Mouse (Mus musculus) mouse embryonic stem cell (cell line): ENCODE data around the gene Trip6.

Experiments used
- in situ Hi-C, 2 experiments: fragments of 300-500 bp; cut with MboI; formaldehyde crosslinking; loops; 1 replicate in 1 of 2; 3 replicates in 1 of 2; pipeline ENCODE4 v1.14.3; 2019 to 2020; ENCODE audit warnings: low sequenced_read_pairs in 2 of 2, low pct_unique_long_range_greater_than_20kb in 1 of 2, mixed read lengths in 1 of 2; ENCODE audit not compliant: unreplicated experiment in 1 of 2

Gene Trip6

DNA sequence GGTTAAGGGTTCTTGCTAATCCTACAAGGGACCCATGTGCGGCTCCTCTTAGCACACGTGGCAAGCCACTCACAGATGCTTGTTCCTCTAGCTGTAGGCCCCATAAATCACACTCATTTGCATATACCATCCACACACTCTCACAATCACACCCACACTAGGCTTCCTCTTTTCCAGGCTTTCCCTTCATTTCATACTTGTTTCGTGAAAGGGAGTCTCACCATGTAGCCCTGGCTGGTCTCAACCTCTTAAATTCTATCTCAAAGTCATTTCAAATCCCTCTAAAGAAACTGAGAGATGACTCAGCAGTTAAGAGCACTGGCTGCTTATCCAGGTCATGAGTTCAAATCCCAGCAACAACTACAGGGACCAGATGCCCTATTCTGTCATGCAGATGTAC lies 8.4 kb downstream of the Trip6 start:
- in situ Hi-C loops = no loop called here

DNA sequence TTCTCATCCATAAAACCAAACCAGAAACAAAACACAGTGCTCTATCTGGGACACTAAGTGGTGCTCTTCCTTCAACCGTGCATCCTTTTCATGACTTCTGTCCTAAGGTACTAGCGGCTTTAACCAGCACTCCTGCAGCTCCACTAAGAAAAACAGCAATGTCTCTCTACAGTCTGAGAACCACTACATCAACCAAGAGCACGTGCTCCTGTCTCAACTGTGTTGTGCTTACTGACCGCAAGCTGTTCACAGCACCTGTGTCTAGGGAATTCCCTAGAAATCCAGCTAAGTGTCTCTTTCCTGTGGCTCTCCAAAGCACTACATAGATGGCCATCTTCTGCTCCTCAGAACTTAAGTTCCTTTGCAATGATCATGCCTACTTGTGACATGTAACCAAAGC lies 9.4 kb downstream of the Trip6 start:
- in situ Hi-C loops = no loop called here

DNA sequence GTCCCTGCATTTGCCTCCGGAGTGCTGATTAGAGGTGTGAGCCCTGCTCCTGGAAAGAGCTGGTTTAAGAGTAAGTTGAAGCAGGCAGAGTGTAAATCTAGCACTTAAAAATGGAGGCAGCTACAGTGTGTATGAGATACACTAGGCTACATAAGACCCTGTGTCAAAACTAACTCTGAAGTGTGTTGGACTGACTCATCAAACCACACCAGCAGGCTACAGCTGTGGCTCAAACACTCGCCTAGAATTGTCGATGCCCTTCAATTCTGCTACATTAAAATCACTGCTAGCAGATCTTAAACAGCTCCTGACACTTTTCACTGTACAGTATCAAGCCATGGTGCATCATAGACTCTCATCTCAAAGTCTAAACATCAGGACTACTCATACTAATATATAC lies 10.0 kb downstream of the Trip6 start:
- in situ Hi-C loops = no loop called here

DNA sequence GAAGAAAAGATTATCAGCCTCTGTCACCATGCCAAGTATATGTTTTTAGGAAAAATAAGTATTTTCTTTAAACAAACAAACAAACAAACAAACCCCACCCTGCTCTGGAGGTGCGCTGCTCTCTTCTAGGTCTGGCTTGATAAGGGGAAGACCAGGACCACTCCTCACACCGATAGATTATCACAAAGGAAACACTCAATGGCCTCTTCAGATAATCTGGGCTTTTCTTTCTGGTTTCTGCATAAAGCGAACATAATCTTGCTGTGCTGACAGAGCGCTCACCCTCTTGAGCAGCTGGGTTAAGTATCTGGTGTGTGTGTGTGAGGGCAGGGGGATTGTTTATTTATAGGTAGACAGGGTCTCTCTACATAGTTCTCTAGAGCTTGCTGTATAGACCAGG lies 10.6 kb downstream of the Trip6 start:
- in situ Hi-C loops = no loop called here

DNA sequence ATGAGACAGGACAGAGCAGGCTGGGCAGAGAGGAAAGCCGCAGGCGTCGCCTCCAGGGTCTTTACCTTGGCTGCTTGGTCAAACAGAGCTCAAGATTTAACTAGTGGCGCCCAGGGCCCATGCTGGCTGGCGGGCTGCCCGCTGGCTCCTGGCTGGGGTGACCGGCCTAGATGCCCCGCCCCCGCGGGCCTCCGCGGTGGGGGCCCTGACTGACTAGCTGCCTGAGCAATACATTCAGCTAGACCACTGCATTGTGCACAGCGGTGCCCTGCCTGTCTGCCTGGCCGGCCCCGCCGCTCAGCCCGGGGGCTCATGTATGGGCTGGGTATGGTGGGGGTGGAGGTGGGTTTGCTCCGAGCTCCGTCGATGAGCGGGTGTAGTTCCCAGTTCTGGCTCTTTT lies 13.0 kb downstream of the Trip6 start:
- in situ Hi-C loops = no loop called here

DNA sequence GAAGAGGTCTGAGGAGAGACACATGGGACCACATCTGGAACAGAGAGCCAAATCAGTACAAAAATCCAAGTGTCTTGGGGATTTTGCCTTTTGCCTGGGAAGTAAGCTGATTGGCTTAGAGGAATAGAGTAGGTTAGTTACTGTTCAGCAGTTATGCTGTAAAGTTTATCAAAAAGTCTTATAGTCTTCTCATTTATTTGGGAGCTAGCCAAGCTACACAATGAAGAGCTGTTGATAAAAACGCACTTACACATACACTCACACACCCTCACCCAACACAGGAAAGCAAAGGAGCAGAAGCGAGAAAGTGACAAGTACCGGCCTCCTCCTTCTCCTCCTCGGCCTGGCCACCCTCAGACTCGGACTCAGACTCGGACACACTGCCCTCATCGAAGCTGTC lies 15.0 kb downstream of the Trip6 start:
- in situ Hi-C loops = no loop called here

DNA sequence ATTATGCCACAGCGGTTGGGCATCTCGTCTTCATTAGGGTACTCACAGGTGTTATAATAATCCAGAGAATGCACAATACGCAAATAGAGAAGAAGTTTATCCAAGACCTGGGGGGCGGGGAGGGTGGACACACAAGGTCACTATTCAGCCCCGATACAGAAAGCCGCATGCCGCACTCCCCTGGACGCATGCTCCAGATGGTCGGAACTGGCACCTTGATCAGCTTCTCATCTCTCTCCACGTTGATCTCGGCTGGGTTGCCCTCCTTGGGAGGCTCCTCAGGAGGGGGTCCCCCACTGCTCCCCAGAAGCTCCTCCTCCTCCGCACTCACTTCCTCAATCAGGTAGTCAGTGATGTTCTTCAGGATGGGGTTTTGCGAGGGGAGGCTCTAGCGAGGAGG lies 17.1 kb downstream of the Trip6 start:
- in situ Hi-C loops = no loop called here

- in situ Hi-C loops = no loop called here
Measured at GRCm38 (mm10) chr5:137295712-137296111, 18.5 kb downstream of the Trip6 start.

GRCm38 (mm10) chr5:137295296-137295695 lies 18.9 kb downstream of the Trip6 start:
- in situ Hi-C loops = no loop called here

DNA sequence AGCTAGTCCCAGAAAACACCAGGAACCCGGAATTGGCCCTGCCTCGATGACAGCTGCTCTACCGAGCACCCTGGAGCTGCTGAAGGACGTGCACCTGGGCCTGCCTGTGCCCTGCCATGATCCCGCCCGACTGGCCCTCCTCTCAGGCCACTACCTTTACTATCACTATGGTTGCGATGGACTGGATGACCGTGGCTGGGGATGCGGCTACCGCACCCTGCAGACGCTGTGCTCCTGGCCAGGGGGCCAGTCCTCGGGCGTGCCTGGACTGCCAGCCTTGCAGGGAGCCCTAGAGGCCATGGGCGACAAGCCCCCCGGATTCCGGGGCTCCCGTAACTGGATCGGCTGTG lies 19.5 kb downstream of the Trip6 start:
- in situ Hi-C loops = no loop called here

DNA sequence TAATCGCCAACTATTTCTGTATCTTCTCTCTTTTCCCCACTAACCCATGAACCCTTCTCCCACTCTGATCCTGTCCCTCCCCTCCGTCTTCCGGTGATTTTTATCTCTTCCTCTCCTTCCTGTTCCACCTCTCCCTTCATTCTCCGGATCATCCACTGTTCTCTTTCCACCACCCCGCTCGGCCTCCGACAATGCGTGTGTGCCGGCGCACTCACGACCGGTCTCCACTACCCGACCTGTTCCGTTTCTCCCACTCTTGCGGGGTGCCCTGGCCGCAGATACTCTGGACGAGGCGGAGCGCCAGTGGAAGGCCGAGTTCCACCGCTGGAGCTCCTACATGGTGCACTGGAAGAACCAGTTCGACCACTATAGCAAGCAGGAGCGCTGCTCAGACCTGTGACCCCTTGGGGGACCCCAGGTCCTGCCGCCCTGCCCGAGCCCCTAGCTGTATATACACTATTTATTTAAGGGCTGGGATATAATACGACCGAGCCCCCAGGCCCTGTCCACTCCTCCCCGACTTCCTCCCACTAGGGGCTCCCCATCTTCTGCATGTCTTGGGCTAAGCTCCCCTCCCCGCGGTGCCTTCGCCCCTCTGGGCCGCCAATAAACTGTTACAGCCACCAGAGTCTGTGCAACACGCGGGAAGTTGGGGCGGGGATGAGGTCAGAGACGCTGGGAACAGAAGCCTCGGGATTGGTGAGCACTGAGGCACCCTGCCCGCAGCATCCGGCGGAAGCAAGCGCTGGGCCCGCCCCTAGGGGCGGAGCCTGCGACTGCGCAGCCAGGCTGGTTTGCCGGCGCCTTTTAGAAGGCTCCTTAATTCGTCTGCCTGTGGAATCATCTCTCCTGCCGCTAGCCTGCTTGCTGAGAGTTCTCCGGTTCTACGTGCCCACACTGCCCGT lies 20.1 kb downstream of the Trip6 start, which contains the start of gene Ufsp1:
Gene Ufsp1, plus strand, starts transcription at position 791 of the 905 bp plus-strand sequence.
- in situ Hi-C loops = no loop called here

- in situ Hi-C loops = no loop called here
Measured at GRCm38 (mm10) chr5:137293282-137293681, 20.9 kb downstream of the Trip6 start.

GRCm38 (mm10) chr5:137291381-137291926 lies 22.8 kb downstream of the Trip6 start:
- in situ Hi-C loops = no loop called here

GRCm38 (mm10) chr5:137290677-137291076 lies 23.5 kb downstream of the Trip6 start:
- in situ Hi-C loops = no loop called here

DNA sequence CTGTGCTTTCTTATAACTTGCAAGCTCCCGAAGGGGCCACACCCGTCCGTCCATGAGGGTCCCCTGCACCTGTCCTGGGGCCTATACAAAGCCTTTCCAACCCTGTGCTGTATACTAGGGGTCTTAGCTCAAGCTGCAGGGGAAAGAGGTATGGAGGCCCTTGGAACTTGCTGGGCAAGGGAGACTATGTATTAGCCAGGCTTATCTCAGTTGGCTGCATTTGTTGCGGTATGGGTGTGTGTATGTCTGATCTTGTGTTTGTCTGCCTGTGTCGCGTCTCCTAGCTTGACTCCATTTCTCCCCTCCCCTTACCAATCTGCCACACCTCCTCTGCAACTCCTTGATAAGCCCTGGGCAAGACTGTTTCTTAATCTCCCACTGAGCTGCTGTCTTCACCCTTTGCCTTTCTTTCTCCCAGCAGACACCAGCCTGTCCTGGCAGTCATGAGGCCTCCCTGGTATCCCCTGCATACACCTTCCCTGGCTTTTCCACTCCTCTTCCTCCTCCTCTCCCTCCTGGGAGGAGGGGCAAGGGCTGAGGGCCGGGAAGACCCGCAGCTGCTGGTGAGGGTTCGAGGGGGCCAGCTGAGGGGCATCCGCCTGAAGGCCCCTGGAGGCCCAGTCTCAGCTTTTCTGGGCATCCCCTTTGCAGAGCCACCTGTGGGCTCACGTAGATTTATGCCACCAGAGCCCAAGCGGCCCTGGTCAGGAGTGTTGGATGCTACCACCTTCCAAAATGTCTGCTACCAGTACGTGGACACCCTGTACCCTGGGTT lies 24.4 kb downstream of the Trip6 start:
- in situ Hi-C loops = no loop called here

DNA sequence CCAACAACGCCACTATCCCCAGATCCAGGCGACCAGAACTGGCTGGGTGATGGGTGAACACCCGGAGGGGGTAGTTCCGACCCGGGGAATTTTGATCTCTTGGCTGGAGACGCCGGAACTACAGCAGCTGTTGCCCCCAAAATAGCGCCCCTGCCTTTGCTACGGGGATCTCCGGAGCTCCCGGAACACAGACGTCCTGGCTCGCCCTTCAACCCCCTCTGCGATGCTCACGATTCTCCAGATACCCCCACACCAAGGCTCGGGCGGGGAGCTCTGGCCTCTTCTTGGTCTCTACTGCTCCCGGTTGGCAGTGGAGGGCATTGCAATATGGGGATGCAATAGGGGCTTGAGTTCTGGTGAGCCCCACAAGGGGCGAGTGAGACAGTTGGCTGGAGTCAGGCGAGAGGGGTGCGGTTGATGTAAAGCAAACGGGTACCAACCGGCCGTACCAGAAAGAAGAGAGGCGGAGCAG lies 25.2 kb downstream of the Trip6 start:
- in situ Hi-C loops = no loop called here

GRCm38 (mm10) chr5:137287953-137288743 lies 26.1 kb downstream of the Trip6 start:
- in situ Hi-C loops = no loop called here

DNA sequence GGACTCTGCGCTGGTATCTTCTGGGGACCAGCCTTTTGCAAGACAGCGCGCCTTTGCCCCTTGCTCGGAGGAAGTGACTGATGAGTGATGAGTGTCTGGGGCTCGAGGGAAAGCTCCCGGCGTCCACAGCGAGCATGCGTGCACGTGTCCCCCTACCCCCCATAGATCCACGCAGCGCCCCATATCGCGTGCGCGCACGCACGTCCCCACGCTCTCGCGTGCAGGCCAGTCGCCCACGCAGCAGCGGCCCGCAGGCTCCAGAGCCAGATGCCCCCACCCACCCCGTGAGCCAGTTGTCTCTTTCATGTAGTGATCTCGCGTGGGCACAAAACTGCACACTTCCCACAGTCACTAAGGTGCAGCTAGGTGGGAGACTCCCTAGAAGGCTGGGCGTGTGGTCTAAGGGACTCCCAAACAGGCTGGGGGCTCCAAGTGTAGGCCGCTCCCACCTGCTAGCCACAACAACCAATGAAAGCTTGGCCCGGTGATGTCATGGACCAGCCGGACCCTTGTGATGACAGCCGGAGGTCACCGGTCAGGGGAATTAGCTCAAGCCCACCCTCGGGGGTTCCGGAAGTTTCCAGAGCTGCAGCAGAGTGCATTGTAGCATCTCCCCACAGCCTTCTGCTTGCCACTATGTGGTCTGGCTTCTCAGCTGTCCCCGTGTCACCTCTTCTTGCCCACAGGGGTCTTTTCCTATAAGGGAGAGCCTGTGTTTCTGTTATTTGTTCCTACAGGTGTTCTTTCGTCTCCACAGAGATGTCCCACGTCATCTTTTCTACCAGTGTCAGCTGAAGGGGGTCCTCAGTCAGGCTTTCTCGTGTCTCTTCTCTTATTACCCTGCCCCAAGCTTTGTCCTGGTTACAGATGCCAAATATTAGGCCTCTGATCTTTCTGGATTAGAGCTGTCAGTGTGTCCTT lies 26.9 kb downstream of the Trip6 start, which contains the start of gene Ache:
Gene Ache, plus strand, starts transcription at position 488 of the 921 bp plus-strand sequence.
- in situ Hi-C loops = no loop called here
